Mouse (Mus musculus) ES-Bruce4 (cell line): ENCODE data around the gene Pgam5.

ENCODE experiments used
- CTCF ChIP-seq: IDR thresholded peaks from one replicate; pipeline ENCODE4 v1.8.1; 2011; ENCODE audit warnings: low read depth, low read length
- EP300 ChIP-seq: IDR thresholded peaks from 2 replicates; pipeline ENCODE4 v1.6.1; 2011; ENCODE audit warnings: low read depth, low read length; ENCODE audit not compliant: insufficient read depth
- POLR2A ChIP-seq: IDR thresholded peaks from one replicate; pipeline ENCODE4 v1.8.1; 2011; ENCODE audit warnings: low read length; ENCODE audit not compliant: insufficient read depth

DNA sequence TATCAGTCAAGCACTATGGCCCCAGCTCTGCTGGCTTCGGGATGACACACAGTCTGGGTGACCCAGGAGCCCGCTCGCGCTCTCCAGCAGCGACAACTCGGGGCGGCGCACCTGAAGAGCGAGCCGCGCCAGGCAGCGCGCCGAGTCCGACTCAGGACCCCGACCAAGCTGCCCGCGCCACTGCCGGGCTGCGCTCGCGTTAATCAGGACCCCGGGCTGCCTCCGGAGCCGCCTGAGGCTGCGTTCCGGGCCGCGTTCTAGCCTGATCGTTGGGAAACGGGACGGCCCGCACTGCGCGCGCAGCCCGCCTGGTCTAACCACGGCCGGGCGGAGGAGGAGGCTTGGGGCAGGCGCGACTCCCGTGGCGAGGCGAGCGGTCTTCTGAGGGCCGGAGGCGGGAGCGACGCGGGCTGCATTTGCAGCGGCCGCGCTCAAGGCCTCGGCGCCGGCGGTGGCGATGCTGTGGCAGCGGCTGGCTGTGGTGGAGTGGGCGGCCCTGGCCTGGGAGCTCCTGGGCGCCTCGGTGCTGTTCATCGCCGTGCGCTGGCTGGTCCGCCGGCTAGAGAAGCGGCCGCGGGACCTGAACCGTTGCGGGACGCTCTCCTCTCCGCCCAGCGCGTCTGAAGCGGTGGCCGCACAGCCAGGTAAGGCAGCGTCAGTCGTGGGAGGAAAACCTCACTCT is 38.8 kb downstream of the Pgam5 start, which contains the start of gene Ankle2:
- TF ChIP-seq CTCF (no peak), POLR2A (peak; percentile 60), EP300 (0 out of 2 replicates have a peak, but pooled peaks have one; percentile 56)
